Mouse (Mus musculus) stomach, embryonic 16.5 days (tissue): Measurements from ENCODE around the gene Il6ra. TPM values are rescaled to one million over a fixed set of nuclear protein-coding genes. Genes with fewer than 3 reads are reported as not detected.

Source experiments
- ATAC-seq: fragments of 200-750 bp; cut with Nextera tagmentation; 2 replicates; pipeline ENCODE4 v1.8.0; 2017; ENCODE audit warnings: moderate number of reproducible peaks, moderate TSS enrichment; ENCODE audit not compliant: insufficient read depth, low FRiP score
- H3K27ac ChIP-seq: fragments of 300-500 bp; sonication (generic); 2 replicates; pipeline ENCODE4 v1.5.1; 2014; ENCODE audit warnings: low read length
- H3K27me3 ChIP-seq: fragments of 300-500 bp; sonication (generic); 2 replicates; pipeline ENCODE4 v1.6.1; 2014; ENCODE audit warnings: low read length, control low read depth, mixed read lengths; ENCODE audit not compliant: control insufficient read depth, insufficient read depth
- H3K36me3 ChIP-seq: fragments of 300-500 bp; sonication (generic); 2 replicates; pipeline ENCODE4 v1.6.1; 2014; ENCODE audit warnings: low read length; ENCODE audit not compliant: control insufficient read depth, insufficient read depth
- H3K4me1 ChIP-seq: fragments of 300-500 bp; sonication (generic); 2 replicates; pipeline ENCODE4 v1.6.1; 2014; ENCODE audit warnings: low read length, control low read depth, mixed read lengths; ENCODE audit not compliant: control insufficient read depth, insufficient read depth
- H3K4me2 ChIP-seq: fragments of 300-500 bp; sonication (generic); 2 replicates; pipeline ENCODE4 v1.6.1; 2014; ENCODE audit warnings: low read depth, low read length, mixed read lengths
- H3K4me3 ChIP-seq: fragments of 300-500 bp; sonication (generic); replicated peaks from 2 replicates; pipeline ENCODE4 v1.5.1; 2014; ENCODE audit warnings: mild to moderate bottlenecking, low read length
- H3K9ac ChIP-seq: fragments of 300-500 bp; sonication (generic); 2 replicates; pipeline ENCODE4 v1.6.1; 2014; ENCODE audit warnings: low read length
- H3K9me3 ChIP-seq: fragments of 300-500 bp; sonication (generic); replicated peaks from 2 replicates; pipeline ENCODE4 v1.6.1; 2016; ENCODE audit warnings: low read length, control low read depth; ENCODE audit not compliant: control insufficient read depth
- WGBS: fragments of 180-500 bp; shearing (Covaris S2); extraction: QIAGEN DNeasy Blood & Tissue Kit; methylation state at CpG from one replicate; pipeline ENCODE4 v1.1.7; 2014; 5-methylcytosine and 5-hydroxymethylcytosine counted together
- polyA plus RNA-seq: library from polyadenylated mRNA; unstranded; fragments of >200 nt; fragmentation: Nextera tagmentation; extraction: Ambion mirVana; gene quantifications from 2 replicates; pipeline ENCODE4 v1.2.1, GENCODE M21; 2015

Gene Il6ra
- 2.9 and 3.2 TPM in 2 replicates for polyA plus RNA-seq

DNA sequence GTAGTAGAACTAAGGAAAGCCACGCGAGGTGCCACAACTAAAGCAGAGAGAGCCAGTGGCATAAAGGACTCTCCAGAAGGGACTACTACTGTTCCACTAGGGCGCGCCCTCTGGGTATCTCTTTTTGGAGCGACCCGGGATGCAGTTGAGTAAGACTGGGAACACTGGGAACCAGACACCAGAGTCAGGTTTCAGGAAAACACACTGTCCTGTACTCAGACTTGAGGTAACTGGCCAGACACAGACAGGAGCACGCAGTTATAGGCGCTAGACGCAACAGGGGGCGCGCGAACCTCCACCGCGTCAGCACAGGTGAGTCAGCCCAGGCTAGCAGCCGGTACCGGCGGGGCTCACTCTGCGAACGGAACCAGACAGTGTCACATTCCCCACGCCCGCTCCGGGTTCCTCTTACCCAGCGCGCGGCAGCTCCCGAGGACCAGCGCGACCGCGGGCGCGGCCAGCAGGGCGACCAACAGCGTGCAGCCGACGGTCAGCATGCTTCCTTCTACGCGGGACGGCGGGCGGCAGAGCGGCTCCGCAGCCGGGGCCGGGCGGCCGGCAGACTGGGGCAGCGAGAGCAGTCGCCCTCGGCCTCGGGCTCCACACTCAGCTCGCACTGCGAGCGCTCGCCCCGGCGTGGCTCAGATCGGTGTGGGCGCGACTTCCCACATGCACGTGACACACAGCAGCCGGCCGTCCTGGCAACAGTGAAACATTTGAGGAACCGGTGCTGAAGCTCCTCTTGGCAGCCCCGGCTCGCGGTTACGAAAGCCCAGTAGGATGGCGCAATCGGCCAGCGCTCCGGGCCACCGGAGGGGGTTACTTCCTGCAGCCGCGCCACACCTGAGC is at the start of gene Il6ra:
Il6ra (minus strand) TSS at position 654 of the 849 bp plus-strand sequence.
- Histone ChIP-seq H3K36me3 (no peaks in the 10 kb centered on the region), H3K9ac (peak within 1 kb of the TSS; percentile 78), H3K27me3 (peaks cover 6% of the 10 kb centered on the region), H3K4me1 (peaks cover 17% of the 10 kb centered on the region), H3K4me3 (peak within 1 kb of the TSS; percentile 62), H3K9me3 (no peaks in the 10 kb centered on the region), H3K27ac (peak within 1 kb of the TSS; percentile 80), H3K4me2 (peak within 1 kb of the TSS; percentile 99)
- WGBS = 2% methylated on average over 75 of the region's 75 CpGs
- peak; percentile 82 for ATAC-seq

DNA sequence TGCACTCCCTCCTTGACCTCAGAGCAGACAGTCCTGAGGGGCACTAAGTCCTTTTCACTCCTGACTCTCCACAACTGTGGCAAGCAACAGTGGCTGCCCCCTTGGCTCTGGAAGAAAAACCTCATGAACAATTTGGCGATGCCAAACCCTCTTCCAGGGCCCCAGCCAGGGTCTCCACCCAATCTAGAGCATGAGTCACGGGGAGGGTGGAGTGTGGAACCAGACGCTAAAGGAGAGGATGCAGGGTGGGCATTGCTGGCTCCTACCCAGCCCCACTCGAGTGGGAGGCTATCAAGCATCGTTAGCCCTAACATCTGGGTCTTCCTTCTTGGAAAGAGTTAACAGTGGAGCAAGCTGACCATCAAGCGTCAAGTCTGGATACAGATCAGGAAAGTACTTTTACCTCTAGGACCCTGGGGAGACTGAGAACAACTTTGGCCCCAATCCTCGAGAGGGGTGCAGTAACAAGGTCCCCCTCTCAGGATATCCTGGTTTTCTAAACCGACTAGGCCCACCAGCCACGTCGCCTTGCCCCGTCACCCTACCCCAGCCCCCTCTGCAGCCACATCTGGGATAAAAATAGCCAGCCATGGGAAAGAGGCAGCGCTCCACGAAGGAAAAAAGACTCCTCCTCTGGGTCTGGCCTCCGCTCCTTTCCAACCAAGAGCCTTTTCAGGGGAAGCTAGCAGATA is 49.2 kb upstream of the Il6ra start:
- Histone ChIP-seq H3K4me1 (peaks cover 29% of the 10 kb centered on the region), H3K36me3 (0 out of 2 replicates have a peak, but pooled peaks cover 3% of the 10 kb centered on the region), H3K27ac (peak overlapping the region; percentile 97), H3K9me3 (no peaks in the 10 kb centered on the region), H3K4me2 (peak overlapping the region; percentile 99), H3K4me3 (peak overlapping the region; percentile 92), H3K27me3 (no peaks in the 10 kb centered on the region), H3K9ac (peak overlapping the region; percentile 97)
- no peak for ATAC-seq
- 3% methylated on average over 14 of the region's 14 CpGs for WGBS

DNA sequence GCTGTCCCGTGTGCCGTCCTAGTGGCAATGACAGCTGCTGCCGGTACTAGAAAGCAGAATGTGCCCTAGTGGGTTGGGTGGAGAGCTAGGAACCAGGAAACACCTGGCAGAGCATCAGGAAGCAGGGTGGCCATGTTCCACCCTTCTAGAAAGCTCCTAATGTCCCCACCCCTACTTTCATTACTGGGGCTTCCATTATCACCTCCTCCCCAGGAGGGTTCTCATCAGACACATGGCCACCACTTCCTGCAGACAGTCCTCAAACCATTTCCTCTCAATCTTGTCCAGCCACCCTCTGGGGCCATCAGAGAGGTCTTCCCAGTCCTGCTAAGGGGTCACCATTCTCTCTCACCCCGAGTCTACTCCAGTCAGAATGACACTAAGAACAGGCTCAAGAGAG is 48.4 kb upstream of the Il6ra start:
- H3K27ac ChIP-seq = peak overlapping the region; percentile 97
- no peaks in the 10 kb centered on the region for H3K9me3 ChIP-seq
- H3K4me1 ChIP-seq = peaks cover 29% of the 10 kb centered on the region
- WGBS = 46% methylated on average over 4 of the region's 4 CpGs
- H3K4me3 ChIP-seq = peak overlapping the region; percentile 92
- H3K4me2 ChIP-seq = peak overlapping the region; percentile 99
- peaks cover 6% of the 10 kb centered on the region for H3K36me3 ChIP-seq
- peak overlapping the region; percentile 97 for H3K9ac ChIP-seq
- H3K27me3 ChIP-seq = no peaks in the 10 kb centered on the region
- no peak for ATAC-seq

DNA sequence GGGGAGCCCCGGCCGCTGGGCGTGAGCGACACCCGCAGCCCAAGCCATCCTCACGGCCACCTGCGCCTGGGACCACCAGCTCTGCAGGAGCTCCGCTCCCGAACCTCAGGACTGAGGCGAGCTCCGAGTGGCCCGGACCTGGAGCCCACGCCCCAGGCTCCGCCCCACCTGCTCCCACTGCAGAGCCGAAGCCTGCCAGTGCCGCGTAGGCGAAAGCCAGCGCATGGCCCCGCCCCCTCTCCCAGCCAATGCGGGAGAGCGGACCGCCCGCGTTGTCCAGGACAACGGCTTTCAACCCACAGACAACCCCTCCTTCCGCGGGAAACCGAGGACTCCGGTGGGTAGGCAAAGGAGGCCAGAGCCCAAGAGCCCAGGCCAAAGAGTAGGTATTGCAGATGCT is 47.5 kb upstream of the Il6ra start:
- Histone ChIP-seq H3K36me3 (peaks cover 14% of the 10 kb centered on the region), H3K4me3 (peak overlapping the region; percentile 92), H3K27ac (no peak overlapping the region; the same call in 1 of the 2 replicates), H3K9me3 (no peaks in the 10 kb centered on the region), H3K27me3 (no peaks in the 10 kb centered on the region), H3K4me2 (peak overlapping the region; percentile 99), H3K9ac (peak overlapping the region; percentile 86), H3K4me1 (peaks cover 29% of the 10 kb centered on the region)
- WGBS = under 1% methylated on average over 30 of the region's 30 CpGs
- ATAC-seq = peak; percentile 90

DNA sequence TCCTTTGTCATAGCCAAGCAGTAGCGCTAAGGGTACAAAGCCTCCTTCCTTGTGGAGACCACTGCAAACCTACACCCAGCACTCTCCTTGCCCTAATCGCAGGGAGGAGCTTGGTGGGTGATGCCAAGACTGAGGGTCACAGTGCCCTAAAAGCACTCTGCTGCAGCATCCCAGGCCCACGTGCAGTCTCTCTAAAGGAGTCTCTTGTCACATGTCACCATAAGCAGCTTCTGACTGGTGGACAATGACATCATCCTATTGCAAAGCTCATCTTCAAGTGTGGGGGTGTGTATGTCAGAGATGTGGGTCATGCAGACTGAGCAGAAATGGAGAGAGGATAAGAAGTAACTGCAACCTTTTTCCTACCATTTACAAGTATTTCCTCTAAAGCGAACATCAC is 46.4 kb upstream of the Il6ra start:
- no peak overlapping the region for H3K9ac ChIP-seq
- WGBS = 82% methylated on average over 4 of the region's 4 CpGs
- H3K27ac ChIP-seq = no peak overlapping the region
- H3K27me3 ChIP-seq = no peaks in the 10 kb centered on the region
- peaks cover 14% of the 10 kb centered on the region for H3K36me3 ChIP-seq
- ATAC-seq = no peak
- peaks cover 25% of the 10 kb centered on the region for H3K4me1 ChIP-seq
- H3K9me3 ChIP-seq = no peaks in the 10 kb centered on the region
- no peak overlapping the region for H3K4me2 ChIP-seq
- no peak overlapping the region for H3K4me3 ChIP-seq

DNA sequence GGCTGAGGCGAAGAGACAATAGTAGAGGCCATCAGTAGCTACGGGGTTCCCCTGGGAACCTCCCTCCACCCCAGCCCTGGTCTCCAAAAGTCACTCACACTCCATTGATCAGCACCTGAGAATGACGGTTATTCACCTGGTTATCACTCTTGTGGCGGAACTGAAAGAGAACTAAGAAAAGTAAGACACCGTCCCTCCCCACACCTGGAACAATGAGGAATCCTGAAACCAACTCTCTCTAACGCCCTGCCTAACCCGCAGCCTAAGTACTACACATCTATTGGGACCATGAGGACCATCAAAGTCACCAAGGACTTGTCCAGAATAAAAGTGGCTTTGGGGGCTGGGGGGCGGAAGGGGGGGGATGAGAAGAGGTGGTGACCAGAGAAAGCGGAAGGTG is 44.9 kb upstream of the Il6ra start:
- WGBS = 94% methylated on average over 9 of the region's 9 CpGs
- no peaks in the 10 kb centered on the region for H3K27me3 ChIP-seq
- H3K36me3 ChIP-seq = peaks cover 14% of the 10 kb centered on the region
- H3K9ac ChIP-seq = no peak overlapping the region
- no peak overlapping the region for H3K27ac ChIP-seq
- no peak overlapping the region for H3K4me3 ChIP-seq
- no peaks in the 10 kb centered on the region for H3K9me3 ChIP-seq
- H3K4me1 ChIP-seq = peaks cover 24% of the 10 kb centered on the region
- no peak overlapping the region for H3K4me2 ChIP-seq
- ATAC-seq = no peak

DNA sequence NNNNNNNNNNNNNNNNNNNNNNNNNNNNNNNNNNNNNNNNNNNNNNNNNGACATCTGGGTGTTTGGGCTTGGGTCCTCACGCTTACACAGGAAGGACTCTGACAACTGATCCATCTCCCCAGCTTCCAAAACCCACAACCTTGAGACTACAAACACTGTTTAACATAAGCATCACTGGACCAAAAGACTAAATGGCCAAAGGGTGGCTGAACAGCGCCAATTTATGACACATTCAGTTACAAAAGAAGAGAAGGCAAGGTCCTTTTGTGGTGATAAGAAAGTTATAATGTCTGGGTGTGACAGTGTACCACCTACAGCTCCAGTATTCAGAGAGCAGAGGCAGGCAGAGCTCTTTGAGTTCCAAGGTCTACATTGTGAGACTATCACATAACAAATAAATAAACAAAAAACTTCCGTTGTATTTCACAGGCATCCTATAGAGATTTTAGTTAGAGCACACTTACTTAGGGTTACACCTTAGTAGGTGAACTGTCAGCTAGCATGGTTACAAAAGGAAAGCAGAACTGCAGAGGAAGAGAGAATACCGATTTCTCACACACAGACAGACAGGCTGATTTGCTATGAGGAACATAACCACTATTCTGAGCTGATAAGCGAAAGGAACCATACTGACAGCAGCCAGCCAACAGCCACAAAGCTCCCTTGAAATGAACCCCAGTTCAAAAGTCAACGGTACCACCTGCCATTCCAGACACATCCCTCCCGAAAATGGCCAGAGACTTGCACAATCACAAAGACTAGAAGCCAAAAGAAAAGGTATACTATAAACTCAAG is 43.4 kb upstream of the Il6ra start:
- ATAC-seq = no peak
- H3K36me3 ChIP-seq = peaks cover 14% of the 10 kb centered on the region

DNA sequence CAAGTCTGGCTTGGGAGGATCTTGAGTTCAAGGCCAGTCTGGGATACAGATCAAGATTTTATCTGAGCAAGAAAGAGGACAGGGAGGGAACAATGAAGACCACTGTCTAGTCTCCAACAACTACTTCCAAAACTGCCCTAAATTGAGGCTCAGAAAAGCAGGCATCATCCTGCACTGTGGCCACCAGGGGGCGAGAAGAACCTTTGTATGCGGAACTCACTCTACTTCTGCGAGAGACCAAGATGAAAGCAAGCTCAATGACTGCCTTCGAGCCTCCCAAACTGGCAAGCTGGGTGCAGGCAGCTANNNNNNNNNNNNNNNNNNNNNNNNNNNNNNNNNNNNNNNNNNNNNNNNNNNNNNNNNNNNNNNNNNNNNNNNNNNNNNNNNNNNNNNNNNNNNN is 40.4 kb upstream of the Il6ra start:
- Histone ChIP-seq H3K27me3 (no peaks in the 10 kb centered on the region), H3K4me1 (no peaks in the 10 kb centered on the region), H3K4me2 (no peak overlapping the region), H3K9me3 (no peaks in the 10 kb centered on the region), H3K27ac (no peak overlapping the region), H3K4me3 (no peak overlapping the region), H3K9ac (no peak overlapping the region), H3K36me3 (peaks cover 30% of the 10 kb centered on the region)
- WGBS = under 1% methylated on average over 4 of the region's 4 CpGs
- ATAC-seq = peak; percentile 73; the same call in 1 of the 2 replicates

More for the DNA sequence above, 43.4 kb upstream of the Il6ra start:
- Histone ChIP-seq H3K4me1 (peaks cover 16% of the 10 kb centered on the region), H3K4me3 (no peak overlapping the region), H3K4me2 (no peak overlapping the region), H3K27ac (no peak overlapping the region), H3K9ac (no peak overlapping the region), H3K27me3 (no peaks in the 10 kb centered on the region), H3K9me3 (no peaks in the 10 kb centered on the region)
- WGBS = 89% methylated on average over 7 of the region's 7 CpGs
